Mouse (Mus musculus) thymus, postnatal 36 days (tissue): ENCODE measurements around the gene Pnma1.
A peak's percentile ranks its signal among the peaks of the same experiment; 100 is the strongest.

Experiments
- DNase-seq, 2 experiments: peaks; one replicate each; pipeline ENCODE4 v3.0.0; 2022; ENCODE audit warnings: mixed read lengths in 2 of 2

Gene Pnma1

GRCm38 (mm10) chr12:84152352-84153190 is 4.3 kb upstream of the Pnma1 start:
- no peak for DNase-seq

GRCm38 (mm10) chr12:84151911-84152310 is 3.6 kb upstream of the Pnma1 start:
- no peak for DNase-seq

GRCm38 (mm10) chr12:84150976-84151375 is 2.7 kb upstream of the Pnma1 start:
- DNase-seq: no peak

GRCm38 (mm10) chr12:84149971-84150370 is 1.7 kb upstream of the Pnma1 start:
- no peak for DNase-seq

GRCm38 (mm10) chr12:84148622-84149012 is 328 bp upstream of the Pnma1 start:
- no peak for DNase-seq

GRCm38 (mm10) chr12:84142281-84143050 is 5.8 kb downstream of the Pnma1 start:
- DNase-seq: no peak

GRCm38 (mm10) chr12:84141271-84141670 is 7.0 kb downstream of the Pnma1 start:
- no peak for DNase-seq

GRCm38 (mm10) chr12:84140135-84140534 is 8.2 kb downstream of the Pnma1 start:
- DNase-seq: no peak

GRCm38 (mm10) chr12:84137131-84137530 is 11.2 kb downstream of the Pnma1 start:
- DNase-seq: no peak

- DNase-seq: peak in 1 of 2 experiments; percentile 41
Observed at GRCm38 (mm10) chr12:84132265-84132664, 16.0 kb downstream of the Pnma1 start.

GRCm38 (mm10) chr12:84129931-84130330 is 18.4 kb downstream of the Pnma1 start:
- DNase-seq: no peak

- DNase-seq: no peak
Observed at GRCm38 (mm10) chr12:84128576-84128975, 19.7 kb downstream of the Pnma1 start.

- DNase-seq: no peak
Observed at GRCm38 (mm10) chr12:84126899-84127298, 21.4 kb downstream of the Pnma1 start.

- DNase-seq: no peak
Observed at GRCm38 (mm10) chr12:84125892-84126291, 22.4 kb downstream of the Pnma1 start.

GRCm38 (mm10) chr12:84119584-84119983 is 28.7 kb downstream of the Pnma1 start:
- DNase-seq: no peak

GRCm38 (mm10) chr12:84114153-84114994 is 33.9 kb downstream of the Pnma1 start, which contains the start of gene Dnal1:
Gene Dnal1 (plus strand): TSS chr12:84114366.
- peak; percentile 79 to 87 for DNase-seq

GRCm38 (mm10) chr12:84113676-84114075 is 34.6 kb downstream of the Pnma1 start:
- DNase-seq: no peak

- no peak for DNase-seq
Observed at GRCm38 (mm10) chr12:84110814-84111213, 37.5 kb downstream of the Pnma1 start.

- DNase-seq: no peak
Observed at GRCm38 (mm10) chr12:84109924-84110323, 38.4 kb downstream of the Pnma1 start.

GRCm38 (mm10) chr12:84107692-84108091 is 40.6 kb downstream of the Pnma1 start:
- no peak for DNase-seq

- no peak for DNase-seq
Observed at GRCm38 (mm10) chr12:84107012-84107411, 41.3 kb downstream of the Pnma1 start.

- DNase-seq: no peak
Observed at GRCm38 (mm10) chr12:84101493-84101845, 46.8 kb downstream of the Pnma1 start.
